ENCODE assay signal across 14 mouse cellular contexts in genomic region chr11:76341163-76341562, GRCm38 (mm10). TPM values are rescaled to one million over a fixed set of nuclear protein-coding genes. Genes with fewer than 3 reads are reported as not detected.
DNase-seq lines count a peak whose midpoint lies in the region; ATAC-seq lines count a peak whose summit lies in the region.
"Had no signal": no experiment of that assay in that cellular context is flagged by ENCODE, and none has a peak within 500 bp of the region (broad histone marks: within the 10 kb centered on the region; RNA-seq: fewer than 3 reads in every experiment).

No protein-coding gene starts in this region.

- no peaks in the 10 kb centered on the region; the same call in 1 of the 2 replicates for H3K9me3 ChIP-seq in forebrain, embryonic 10.5 days
- no peaks in the 10 kb centered on the region for H3K9me3 ChIP-seq in forebrain, embryonic 15.5 days
- H3K9me3 ChIP-seq in intestine, embryonic 14.5 days (ENCODE audit: control insufficient read depth, low read length) = no peaks in the 10 kb centered on the region
- no peaks in the 10 kb centered on the region for H3K9me3 ChIP-seq in intestine, embryonic 16.5 days (ENCODE audit: control insufficient read depth, low read length)
- H3K9me3 ChIP-seq in neural tube, embryonic 13.5 days = no peaks in the 10 kb centered on the region

- no peak for ATAC-seq in forebrain, embryonic 15.5 days (replicated peaks)
- ATAC-seq in intestine, embryonic 14.5 days (replicated peaks; ENCODE audit: low FRiP score, low TSS enrichment, low read depth) = no peak
- ATAC-seq in intestine, embryonic 16.5 days = no peak
- ATAC-seq in neural tube, embryonic 13.5 days (ENCODE audit: low read depth) = no peak
- ATAC-seq: liver, postnatal 0 days had no signal

- H3K9ac ChIP-seq in forebrain, embryonic 15.5 days (replicated peaks) = no peak overlapping the region
- H3K9ac ChIP-seq in intestine, embryonic 14.5 days (ENCODE audit: low read length) = no peak overlapping the region
- H3K9ac ChIP-seq in intestine, embryonic 16.5 days (ENCODE audit: low read depth, low read length) = no peak overlapping the region
- H3K9ac ChIP-seq in neural tube, embryonic 13.5 days = peak overlapping the region; percentile 8; the same call in 1 of the 2 replicates
- H3K9ac ChIP-seq: liver, postnatal 0 days had no signal

- no peak overlapping the region; the same call in 1 of the 2 replicates for H3K4me2 ChIP-seq in forebrain, embryonic 15.5 days (replicated peaks)
- no peak overlapping the region for H3K4me2 ChIP-seq in intestine, embryonic 14.5 days (ENCODE audit: low read length)
- H3K4me2 ChIP-seq in intestine, embryonic 16.5 days (ENCODE audit: low read depth, low read length) = no peak overlapping the region
- H3K4me2 ChIP-seq in neural tube, embryonic 13.5 days = no peak overlapping the region

- no peak overlapping the region for H3K4me3 ChIP-seq in forebrain, embryonic 10.5 days
- no peak overlapping the region for H3K4me3 ChIP-seq in forebrain, embryonic 15.5 days
- H3K4me3 ChIP-seq in intestine, embryonic 14.5 days (ENCODE audit: low read depth, low read length) = no peak overlapping the region
- no peak overlapping the region for H3K4me3 ChIP-seq in intestine, embryonic 16.5 days (ENCODE audit: low read length)
- H3K4me3 ChIP-seq in neural tube, embryonic 13.5 days = no peak overlapping the region

- no peak for DNase-seq in forebrain, embryonic 10.5 days (ENCODE audit: extremely low spot score, low spot score)
- DNase-seq in intestine, embryonic 14.5 days (ENCODE audit: low spot score) = no peak
- no peak for DNase-seq in neural tube, embryonic 10.5 days (ENCODE audit: extremely low spot score, low spot score)
- no peak for DNase-seq in T-cell, adult 2 months (ENCODE audit: low spot score)
- DNase-seq in layer of hippocampus, postnatal 36 days = no peak
- DNase-seq: adrenal gland, postnatal 25 days; gastrocnemius, postnatal 25 days; kidney, adult 11 months; liver, postnatal 0 days; retina, postnatal 1 day; spleen, adult 18-20 months had no signal

- 91% methylated on average over 14 of the region's 14 CpGs for WGBS in forebrain, embryonic 10.5 days
- 44% methylated on average over 14 of the region's 14 CpGs for WGBS in forebrain, embryonic 15.5 days
- WGBS in intestine, embryonic 14.5 days = 46% methylated on average over 14 of the region's 14 CpGs
- WGBS in intestine, embryonic 16.5 days = 43% methylated on average over 14 of the region's 14 CpGs
- 52% methylated on average over 14 of the region's 14 CpGs for WGBS in neural tube, embryonic 13.5 days

- peaks cover 12% of the 10 kb centered on the region for H3K36me3 ChIP-seq in forebrain, embryonic 10.5 days (replicated peaks)
- no peaks in the 10 kb centered on the region for H3K36me3 ChIP-seq in forebrain, embryonic 15.5 days
- no peaks in the 10 kb centered on the region for H3K36me3 ChIP-seq in intestine, embryonic 14.5 days (ENCODE audit: control insufficient read depth, insufficient read depth, low read length)
- no peaks in the 10 kb centered on the region for H3K36me3 ChIP-seq in intestine, embryonic 16.5 days (ENCODE audit: control insufficient read depth, insufficient read depth, low read length)
- H3K36me3 ChIP-seq in neural tube, embryonic 13.5 days = no peaks in the 10 kb centered on the region

- H3K27ac ChIP-seq in forebrain, embryonic 10.5 days = peak overlapping the region; percentile 22; the same call in 1 of the 2 replicates
- H3K27ac ChIP-seq in forebrain, embryonic 15.5 days (replicated peaks) = no peak overlapping the region
- 0 out of 2 replicates have a peak overlapping the region, but pooled peaks have one; percentile 22 for H3K27ac ChIP-seq in intestine, embryonic 14.5 days (ENCODE audit: low read depth)
- no peak overlapping the region for H3K27ac ChIP-seq in intestine, embryonic 16.5 days (ENCODE audit: low read length)
- H3K27ac ChIP-seq in neural tube, embryonic 13.5 days (replicated peaks) = no peak overlapping the region

- peaks cover 40% of the 10 kb centered on the region for H3K4me1 ChIP-seq in forebrain, embryonic 10.5 days
- H3K4me1 ChIP-seq in forebrain, embryonic 15.5 days = peaks cover 20% of the 10 kb centered on the region
- H3K4me1 ChIP-seq in intestine, embryonic 14.5 days (replicated peaks; ENCODE audit: control insufficient read depth, insufficient read depth, low read length) = peaks cover 53% of the 10 kb centered on the region
- peaks cover 23% of the 10 kb centered on the region for H3K4me1 ChIP-seq in intestine, embryonic 16.5 days (ENCODE audit: control insufficient read depth, insufficient read depth, low read length)
- peaks cover 43% of the 10 kb centered on the region for H3K4me1 ChIP-seq in neural tube, embryonic 13.5 days (replicated peaks)

- H3K27me3 ChIP-seq in forebrain, embryonic 10.5 days (ENCODE audit: poor library complexity, severe bottlenecking) = no peaks in the 10 kb centered on the region
- no peaks in the 10 kb centered on the region for H3K27me3 ChIP-seq in forebrain, embryonic 15.5 days
- H3K27me3 ChIP-seq in intestine, embryonic 14.5 days (replicated peaks; ENCODE audit: control insufficient read depth, insufficient read depth, low read length) = no peaks in the 10 kb centered on the region
- no peaks in the 10 kb centered on the region for H3K27me3 ChIP-seq in intestine, embryonic 16.5 days (replicated peaks; ENCODE audit: control insufficient read depth, insufficient read depth, low read length)
- H3K27me3 ChIP-seq in neural tube, embryonic 13.5 days = no peaks in the 10 kb centered on the region

RNA-seq across cellular contexts. Expression of gene Nxn, which starts 57.8 kb away (rescaled TPM):
- 55.4 and 62.3 TPM in 2 replicates for polyA plus RNA-seq in forebrain, embryonic 10.5 days (2016; fragmentation: Nextera tagmentation; extraction: Ambion mirVana)
- 15.4 and 19.9 TPM in 2 replicates for polyA plus RNA-seq in forebrain, embryonic 15.5 days (2015; fragmentation: Nextera tagmentation; extraction: Ambion mirVana)
- 45.8 and 51.4 TPM in 2 replicates for polyA plus RNA-seq in intestine, embryonic 14.5 days (2014; fragmentation: Nextera tagmentation; extraction: Ambion mirVana)
- 20.1 and 25.7 TPM in 2 replicates for polyA plus RNA-seq in intestine, embryonic 16.5 days (2015; fragmentation: Nextera tagmentation; extraction: Ambion mirVana)
- polyA plus RNA-seq in neural tube, embryonic 13.5 days (2015; fragmentation: Nextera tagmentation; extraction: Ambion mirVana) = 36.4 and 38.7 TPM in 2 replicates
- total RNA-seq in layer of hippocampus, postnatal 36 days (2021) = 10 to 100 TPM in 1 of 2 experiments, 1 to 10 TPM in 1; 9.5 to 11.6 TPM

Comparison
In these comparisons a context has a peak if more than half of its experiments do, and no peak if none do; other contexts are left out.
1. H3K27ac ChIP-seq: peak in forebrain, embryonic 10.5 days (single experiment) and intestine, embryonic 14.5 days (single experiment); none in forebrain, embryonic 15.5 days (single experiment), intestine, embryonic 16.5 days (single experiment) and neural tube, embryonic 13.5 days (single experiment).